Mouse (Mus musculus) forebrain, postnatal 0 days (tissue): Measurements from ENCODE around the gene Nr0b2. TPM values are rescaled to one million over a fixed set of nuclear protein-coding genes. Genes with fewer than 3 reads are reported as not detected.
A peak's percentile ranks its signal among the peaks of the same experiment; 100 is the strongest.

Experiments
- ATAC-seq: fragments of 200-750 bp; cut with Nextera tagmentation; 2 replicates; pipeline ENCODE4 v1.8.0; 2017; ENCODE audit warnings: mild to moderate bottlenecking, moderate library complexity
- DNase-seq: peaks from one replicate; pipeline ENCODE4 v3.0.0-alpha.2; 2015
- H3K27ac ChIP-seq: fragments of 300-500 bp; sonication (generic); 2 replicates; pipeline ENCODE4 v1.5.1; 2014; ENCODE audit warnings: low read depth, mild to moderate bottlenecking, antibody characterized with exemption, low read length, moderate library complexity, mixed read lengths
- H3K27me3 ChIP-seq: fragments of 300-500 bp; sonication (generic); 2 replicates; pipeline ENCODE4 v1.6.1; 2014; ENCODE audit warnings: mild to moderate bottlenecking, low read length, mixed read lengths; ENCODE audit not compliant: insufficient read depth
- H3K36me3 ChIP-seq: fragments of 300-500 bp; sonication (generic); 2 replicates; pipeline ENCODE4 v1.6.1; 2014; ENCODE audit warnings: mild to moderate bottlenecking, moderate library complexity; ENCODE audit not compliant: insufficient read depth
- H3K4me1 ChIP-seq: fragments of 300-500 bp; sonication (generic); 2 replicates; pipeline ENCODE4 v1.6.1; 2014; ENCODE audit warnings: antibody characterized with exemption; ENCODE audit not compliant: insufficient read depth
- H3K4me2 ChIP-seq: fragments of 300-500 bp; sonication (generic); 2 replicates; pipeline ENCODE4 v1.6.1; 2014; ENCODE audit warnings: low read depth, mild to moderate bottlenecking, moderate library complexity
- H3K4me3 ChIP-seq: fragments of 300-500 bp; sonication (generic); 2 replicates; pipeline ENCODE4 v1.5.1; 2014; ENCODE audit warnings: low read depth, low read length, mixed read lengths
- H3K9ac ChIP-seq: fragments of 300-500 bp; sonication (generic); 2 replicates; pipeline ENCODE4 v1.6.1; 2014; ENCODE audit warnings: mild to moderate bottlenecking
- H3K9me3 ChIP-seq: fragments of 300-500 bp; sonication (generic); 2 replicates; pipeline ENCODE4 v1.6.1; 2016; ENCODE audit warnings: low read length
- CTCF ChIP-seq: sonication (generic); IDR thresholded peaks from 2 replicates; pipeline ENCODE4 v1.5.1; 2016; ENCODE audit warnings: antibody characterized with exemption, control low read depth, low read depth
- WGBS: fragments of 180-500 bp; shearing (Covaris S2); extraction: QIAGEN DNeasy Blood & Tissue Kit; methylation state at CpG from one replicate; pipeline ENCODE4 v1.1.7; 2014; 5-methylcytosine and 5-hydroxymethylcytosine counted together
- polyA plus RNA-seq: library from polyadenylated mRNA; unstranded; fragments of >200 nt; fragmentation: Nextera tagmentation; extraction: Ambion mirVana; gene quantifications from 2 replicates; pipeline ENCODE4 v1.2.1, GENCODE M21; 2015
- total RNA-seq: library from RNA; depleted of rRNA; stranded (reverse); fragments of >200 nt; gene quantifications from 2 replicates; pipeline ENCODE4 v1.2.3, GENCODE M21; 2014

Gene Nr0b2
- total and polyA plus RNA-seq, 2 experiments from 2014 or later: not detected

DNA sequence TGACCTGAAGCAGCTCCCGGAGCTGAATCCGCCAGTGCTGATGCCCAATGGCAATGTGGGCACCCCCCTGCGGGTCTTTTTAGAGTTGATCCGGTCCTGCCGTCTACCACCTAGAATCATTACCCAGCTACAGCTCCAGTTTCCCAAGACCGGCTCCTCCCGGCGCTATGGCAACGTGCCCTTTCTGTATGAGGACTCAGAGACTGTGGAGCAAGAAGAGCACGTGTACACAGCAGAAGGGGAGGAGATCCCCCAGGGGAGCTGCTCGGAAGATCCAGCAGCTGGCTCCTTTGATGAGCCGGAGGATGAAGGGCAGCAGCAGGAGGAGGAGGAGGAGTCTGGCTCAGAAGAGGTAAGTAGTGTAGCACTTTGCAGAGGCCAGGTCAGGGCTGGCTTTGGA, 24.8 kb downstream of the Nr0b2 start:
- Histone ChIP-seq H3K9me3 (no peaks in the 10 kb centered on the region), H3K27ac (no peak overlapping the region), H3K36me3 (peaks cover 44% of the 10 kb centered on the region), H3K27me3 (no peaks in the 10 kb centered on the region), H3K4me2 (no peak overlapping the region), H3K4me3 (no peak overlapping the region), H3K9ac (no peak overlapping the region), H3K4me1 (no peaks in the 10 kb centered on the region)
- TF ChIP-seq CTCF: no peak
- no peak for ATAC-seq
- DNase-seq: no peak
- 75% methylated on average over 12 of the region's 12 CpGs for WGBS

DNA sequence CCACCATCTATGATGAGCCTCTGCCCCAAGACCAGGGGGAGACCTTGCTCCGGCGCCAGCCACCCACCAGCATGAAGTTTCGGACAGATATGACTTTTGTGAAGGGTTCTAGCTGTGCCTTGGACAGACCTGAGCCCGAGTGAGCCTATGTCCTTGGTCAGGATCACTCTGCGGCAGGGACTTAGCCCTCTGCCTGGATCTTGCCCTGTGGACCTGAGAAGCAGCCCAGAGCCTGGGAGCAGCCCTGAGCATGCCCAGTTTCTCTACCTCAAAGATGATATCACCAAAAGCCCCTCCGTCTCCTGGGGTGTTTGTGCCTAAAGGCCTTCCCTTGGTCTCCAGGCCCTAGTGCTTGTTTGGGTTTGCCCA, 30.5 kb downstream of the Nr0b2 start:
- H3K4me1 ChIP-seq: peaks cover 5% of the 10 kb centered on the region
- H3K4me3 ChIP-seq: peak overlapping the region; percentile 79
- ATAC-seq (no peak), DNase-seq (no peak)
- WGBS: 69% methylated on average over 6 of the region's 6 CpGs
- no peaks in the 10 kb centered on the region for H3K27me3 ChIP-seq
- H3K27ac ChIP-seq: peak overlapping the region; percentile 89
- peak overlapping the region; percentile 99 for H3K4me2 ChIP-seq
- H3K9me3 ChIP-seq: no peaks in the 10 kb centered on the region
- H3K9ac ChIP-seq: peak overlapping the region; percentile 88
- no peak for TF ChIP-seq CTCF
- peaks cover 44% of the 10 kb centered on the region for H3K36me3 ChIP-seq

DNA sequence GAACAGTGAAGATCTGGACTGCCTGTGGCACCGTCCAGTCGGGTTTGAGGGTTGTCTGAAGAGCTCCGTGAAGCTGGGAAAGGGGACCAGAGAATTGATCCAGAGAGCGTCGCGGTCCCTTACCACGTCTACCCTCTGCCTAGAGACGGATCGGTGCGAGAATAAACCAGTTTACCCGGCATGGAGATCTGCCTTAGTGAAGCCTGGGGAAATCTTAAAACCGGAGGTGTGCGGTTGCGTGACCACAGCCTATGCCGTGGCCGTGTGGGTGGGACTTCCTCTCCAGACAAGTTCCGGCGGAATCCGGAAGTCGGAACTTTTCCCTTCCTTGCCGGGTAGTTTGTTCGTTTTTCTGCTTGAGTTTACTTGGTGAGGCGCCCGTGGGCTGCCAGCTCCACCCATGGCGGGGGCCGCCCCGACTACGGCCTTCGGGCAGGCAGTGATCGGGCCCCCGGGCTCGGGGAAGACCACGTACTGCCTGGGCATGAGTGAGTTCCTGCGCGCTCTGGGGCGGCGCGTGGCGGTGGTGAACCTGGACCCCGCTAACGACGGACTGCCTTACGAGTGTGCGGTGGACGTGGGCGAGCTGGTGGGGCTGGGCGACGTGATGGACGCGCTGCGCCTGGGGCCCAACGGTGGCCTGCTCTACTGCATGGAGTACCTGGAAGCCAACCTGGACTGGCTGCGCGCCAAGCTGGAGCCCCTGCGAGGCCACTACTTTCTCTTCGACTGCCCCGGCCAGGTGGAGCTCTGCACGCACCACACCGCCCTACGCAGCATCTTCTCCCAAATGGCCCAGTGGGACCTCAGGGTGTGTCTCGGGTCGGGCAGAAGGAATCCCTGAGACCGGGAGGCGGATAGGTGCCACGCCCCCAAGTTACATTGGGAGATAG, 31.1 kb downstream of the Nr0b2 start, which contains the start of gene Gpn2:
Gpn2 (plus strand) TSS at position 304 of the 893 bp plus-strand sequence.
- H3K4me1 ChIP-seq: peaks cover 5% of the 10 kb centered on the region
- H3K4me3 ChIP-seq: peak within 1 kb of the TSS; percentile 79
- ATAC-seq (peak; percentile 98), DNase-seq (peak; percentile 86)
- H3K27me3 ChIP-seq: no peaks in the 10 kb centered on the region
- peaks cover 42% of the 10 kb centered on the region for H3K36me3 ChIP-seq
- no peak for TF ChIP-seq CTCF
- peak within 1 kb of the TSS; percentile 88 for H3K9ac ChIP-seq
- H3K27ac ChIP-seq: peak within 1 kb of the TSS; percentile 89
- no peaks in the 10 kb centered on the region for H3K9me3 ChIP-seq
- H3K4me2 ChIP-seq: peak within 1 kb of the TSS; percentile 99
- 5% methylated on average over 65 of the region's 65 CpGs for WGBS

DNA sequence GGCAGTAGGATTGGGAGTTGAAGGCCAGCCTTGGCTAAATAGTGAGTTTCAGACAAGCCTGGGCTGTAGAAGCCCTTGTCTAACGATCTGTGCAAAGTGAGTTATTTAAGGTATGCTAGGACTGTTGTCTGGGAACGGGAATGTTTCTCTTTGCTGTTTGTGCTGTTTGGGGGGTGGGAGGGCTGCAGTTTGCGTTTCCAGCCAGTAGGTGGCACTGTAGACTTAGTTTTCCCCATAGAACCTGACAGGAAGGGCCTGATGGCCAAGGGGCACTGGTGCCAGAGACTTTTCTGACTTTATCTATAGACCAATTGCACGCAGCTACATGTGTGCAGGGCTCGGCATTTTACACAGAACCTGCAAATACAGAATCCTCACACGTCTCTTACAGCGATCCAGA, 39.4 kb downstream of the Nr0b2 start:
- Histone ChIP-seq H3K27me3 (no peaks in the 10 kb centered on the region), H3K9me3 (no peaks in the 10 kb centered on the region), H3K4me1 (no peaks in the 10 kb centered on the region), H3K4me2 (no peak overlapping the region), H3K36me3 (peaks cover 39% of the 10 kb centered on the region), H3K4me3 (no peak overlapping the region), H3K27ac (no peak overlapping the region), H3K9ac (no peak overlapping the region)
- peak; percentile 97 for TF ChIP-seq CTCF
- ATAC-seq: peak; percentile 61
- DNase-seq: peak; percentile 82
- 33% methylated on average over 7 of the region's 7 CpGs for WGBS

DNA sequence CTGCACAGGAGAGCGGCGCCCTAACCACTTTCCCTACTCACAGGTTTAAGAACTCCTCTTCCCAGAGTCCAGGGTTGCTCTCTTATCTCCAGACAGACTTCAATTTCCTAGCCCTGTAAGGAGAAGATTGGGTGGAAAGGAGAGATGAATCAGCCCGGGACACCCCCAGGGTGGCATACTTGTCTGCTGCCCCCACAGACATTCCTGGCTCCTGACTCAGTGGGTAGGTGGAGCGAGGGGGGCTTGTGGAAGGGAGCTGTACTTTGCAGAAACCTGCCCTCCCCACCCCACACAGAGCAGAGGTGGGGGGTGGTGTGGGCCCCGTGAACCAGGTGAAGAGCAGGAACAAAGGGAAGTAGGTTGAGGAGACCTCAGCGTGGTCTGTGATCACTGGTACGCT, 42.4 kb downstream of the Nr0b2 start:
- 80% methylated on average over 7 of the region's 7 CpGs for WGBS
- Histone ChIP-seq H3K9me3 (no peaks in the 10 kb centered on the region), H3K4me3 (no peak overlapping the region), H3K27me3 (peaks cover 22% of the 10 kb centered on the region), H3K4me2 (no peak overlapping the region), H3K4me1 (no peaks in the 10 kb centered on the region), H3K27ac (no peak overlapping the region), H3K9ac (no peak overlapping the region), H3K36me3 (peaks cover 12% of the 10 kb centered on the region)
- TF ChIP-seq CTCF: no peak
- ATAC-seq (no peak), DNase-seq (no peak)

DNA sequence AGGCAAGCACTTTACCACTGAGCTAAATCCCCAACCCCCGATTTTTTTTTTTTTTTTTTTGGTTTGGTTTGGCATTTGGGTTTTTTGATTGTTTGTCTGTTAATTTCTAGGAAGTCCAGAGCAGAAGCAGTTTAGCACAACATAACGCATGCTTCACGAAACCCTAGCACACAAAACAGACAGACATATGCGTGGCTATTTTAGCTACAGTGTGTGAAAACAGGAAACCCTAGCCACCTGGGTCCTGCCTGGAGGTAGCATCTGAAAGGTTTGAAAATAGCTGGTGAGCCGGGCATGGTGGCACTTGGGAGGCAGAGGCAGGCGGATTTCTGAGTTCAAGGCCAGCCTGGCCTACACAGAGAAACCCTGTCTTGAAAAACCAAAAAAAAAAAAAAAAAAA, 42.9 kb downstream of the Nr0b2 start:
- no peak for TF ChIP-seq CTCF
- Histone ChIP-seq H3K27ac (no peak overlapping the region), H3K4me2 (no peak overlapping the region), H3K9ac (no peak overlapping the region), H3K36me3 (peaks cover 7% of the 10 kb centered on the region), H3K9me3 (no peaks in the 10 kb centered on the region), H3K4me3 (no peak overlapping the region), H3K4me1 (no peaks in the 10 kb centered on the region), H3K27me3 (peaks cover 22% of the 10 kb centered on the region)
- DNase-seq: no peak
- 85% methylated on average over 6 of the region's 6 CpGs for WGBS
- no peak for ATAC-seq

DNA sequence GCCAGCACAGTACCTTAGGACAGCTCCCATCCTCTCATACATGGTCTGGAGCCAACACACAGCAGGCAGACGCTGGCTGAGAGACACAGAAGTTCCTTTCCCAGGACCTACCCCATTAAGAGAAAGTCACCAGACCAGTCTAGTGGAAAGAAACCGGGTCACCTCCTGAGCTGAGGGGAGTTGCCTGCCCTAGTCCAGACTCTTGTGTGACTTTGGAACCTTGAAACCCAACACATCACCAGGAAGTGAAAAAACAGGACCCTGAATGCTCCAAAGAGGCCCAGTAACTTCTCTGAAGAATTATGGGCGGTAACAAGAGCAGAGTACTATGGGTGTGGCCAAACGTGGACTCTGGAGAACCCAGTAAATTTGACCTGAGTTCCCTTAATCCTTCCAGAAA, 45.4 kb downstream of the Nr0b2 start:
- DNase-seq (no peak), ATAC-seq (no peak)
- no peaks in the 10 kb centered on the region for H3K4me1 ChIP-seq
- no peak overlapping the region for H3K27ac ChIP-seq
- H3K27me3 ChIP-seq: peaks cover 32% of the 10 kb centered on the region
- TF ChIP-seq CTCF: no peak
- H3K4me3 ChIP-seq: no peak overlapping the region
- H3K9me3 ChIP-seq: no peaks in the 10 kb centered on the region
- no peak overlapping the region for H3K9ac ChIP-seq
- no peak overlapping the region for H3K4me2 ChIP-seq
- H3K36me3 ChIP-seq: peaks cover 4% of the 10 kb centered on the region
- WGBS: 49% methylated on average over 4 of the region's 4 CpGs
